Mouse (Mus musculus) kidney, embryonic 14.5 days (tissue): Measurements from ENCODE around the gene Shank2. TPM values are rescaled to one million over a fixed set of nuclear protein-coding genes. Genes with fewer than 3 reads are reported as not detected.

Source experiments
- ATAC-seq: fragments of 200-750 bp; cut with Nextera tagmentation; 2 replicates; pipeline ENCODE4 v1.8.0; 2017; ENCODE audit warnings: moderate number of reproducible peaks, mild to moderate bottlenecking, moderate TSS enrichment, moderate library complexity; ENCODE audit not compliant: low FRiP score, low TSS enrichment
- H3K27ac ChIP-seq: fragments of 300-500 bp; sonication (generic); 2 replicates; pipeline ENCODE4 v1.5.1; 2014; ENCODE audit warnings: low read depth, mild to moderate bottlenecking, low read length, moderate library complexity, mixed read lengths
- H3K27me3 ChIP-seq: fragments of 300-500 bp; sonication (generic); 2 replicates; pipeline ENCODE4 v1.6.1; 2014; ENCODE audit warnings: mild to moderate bottlenecking, low read length; ENCODE audit not compliant: control insufficient read depth, insufficient read depth
- H3K36me3 ChIP-seq: fragments of 300-500 bp; sonication (generic); 2 replicates; pipeline ENCODE4 v1.6.1; 2014; ENCODE audit warnings: low read length, mixed read lengths; ENCODE audit not compliant: control insufficient read depth, insufficient read depth
- H3K4me1 ChIP-seq: fragments of 300-500 bp; sonication (generic); 2 replicates; pipeline ENCODE4 v1.6.1; 2014; ENCODE audit warnings: low read length, mixed read lengths; ENCODE audit not compliant: control insufficient read depth, insufficient read depth
- H3K4me2 ChIP-seq: fragments of 300-500 bp; sonication (generic); replicated peaks from 2 replicates; pipeline ENCODE4 v1.6.1; 2014; ENCODE audit warnings: low read depth, mild to moderate bottlenecking, low read length
- H3K4me3 ChIP-seq: fragments of 300-500 bp; sonication (generic); 2 replicates; pipeline ENCODE4 v1.5.1; 2014; ENCODE audit warnings: mild to moderate bottlenecking, low read length
- H3K9ac ChIP-seq: fragments of 300-500 bp; sonication (generic); 2 replicates; pipeline ENCODE4 v1.6.1; 2014; ENCODE audit warnings: low read depth, mild to moderate bottlenecking, low read length, moderate library complexity
- H3K9me3 ChIP-seq: fragments of 300-500 bp; sonication (generic); 2 replicates; pipeline ENCODE4 v1.6.1; 2016; ENCODE audit warnings: low read length; ENCODE audit not compliant: control insufficient read depth
- WGBS: fragments of 180-500 bp; shearing (Covaris S2); extraction: QIAGEN DNeasy Blood & Tissue Kit; methylation state at CpG from one replicate; pipeline ENCODE4 v1.1.7; 2014; 5-methylcytosine and 5-hydroxymethylcytosine counted together
- polyA plus RNA-seq: library from polyadenylated mRNA; unstranded; fragments of >200 nt; fragmentation: Nextera tagmentation; extraction: Ambion mirVana; gene quantifications from 2 replicates; pipeline ENCODE4 v1.2.1, GENCODE M21; 2014

Gene Shank2
- polyA plus RNA-seq, 1 experiment from 2014 or later, result 3.3 TPM

DNA sequence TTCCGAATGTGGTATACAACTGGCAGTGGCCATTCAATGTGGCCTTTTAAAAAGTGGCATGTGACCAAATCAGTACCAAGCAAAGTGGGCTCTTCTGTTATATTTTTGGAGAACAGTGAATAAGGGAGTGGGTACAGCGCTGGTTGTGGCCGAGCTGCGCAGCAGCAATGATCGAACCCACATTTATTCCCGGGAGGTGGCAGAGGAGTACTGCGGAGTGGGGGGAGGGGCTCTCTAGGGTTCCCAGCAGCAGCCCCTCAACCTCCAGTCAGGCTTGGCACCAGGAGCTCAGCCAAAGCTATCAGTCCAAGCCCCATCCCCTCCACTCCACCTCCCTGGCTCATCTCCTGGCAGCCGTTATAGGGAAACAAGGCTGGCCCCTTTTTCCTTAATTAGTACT lies 37.0 kb downstream of the Shank2 start:
- Histone ChIP-seq H3K9me3 (no peaks in the 10 kb centered on the region), H3K4me1 (0 out of 2 replicates have a peak, but pooled peaks cover 1% of the 10 kb centered on the region), H3K9ac (no peak overlapping the region), H3K27me3 (no peaks in the 10 kb centered on the region), H3K4me3 (no peak overlapping the region), H3K4me2 (no peak overlapping the region), H3K36me3 (no peaks in the 10 kb centered on the region), H3K27ac (no peak overlapping the region)
- 81% methylated on average over 8 of the region's 8 CpGs for WGBS
- ATAC-seq, result no peak

DNA sequence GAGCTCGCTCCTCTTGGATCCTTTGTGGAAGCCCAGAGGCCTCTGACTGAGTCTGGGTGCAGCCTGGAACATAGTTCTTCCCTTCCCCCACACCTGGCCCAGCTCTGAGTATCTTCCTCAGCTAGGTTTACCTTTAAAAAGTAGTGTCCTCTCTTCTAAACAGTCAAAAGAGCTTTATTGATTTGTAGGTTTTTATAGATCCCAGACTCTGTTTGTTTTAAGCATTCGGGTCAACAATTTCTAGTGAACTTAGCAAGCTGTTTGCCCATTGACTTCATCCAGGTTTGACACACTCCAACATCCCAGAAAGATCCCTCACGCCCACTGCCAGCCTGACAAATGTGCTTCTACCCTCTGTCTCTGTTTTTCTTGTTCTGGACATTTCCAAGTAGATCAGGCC lies 38.6 kb downstream of the Shank2 start:
- Histone ChIP-seq H3K9ac (no peak overlapping the region), H3K4me1 (no peaks in the 10 kb centered on the region), H3K4me3 (no peak overlapping the region), H3K36me3 (no peaks in the 10 kb centered on the region), H3K27ac (no peak overlapping the region), H3K9me3 (no peaks in the 10 kb centered on the region), H3K4me2 (no peak overlapping the region), H3K27me3 (no peaks in the 10 kb centered on the region)
- no peak for ATAC-seq
- 72% methylated on average over 3 of the region's 3 CpGs for WGBS

DNA sequence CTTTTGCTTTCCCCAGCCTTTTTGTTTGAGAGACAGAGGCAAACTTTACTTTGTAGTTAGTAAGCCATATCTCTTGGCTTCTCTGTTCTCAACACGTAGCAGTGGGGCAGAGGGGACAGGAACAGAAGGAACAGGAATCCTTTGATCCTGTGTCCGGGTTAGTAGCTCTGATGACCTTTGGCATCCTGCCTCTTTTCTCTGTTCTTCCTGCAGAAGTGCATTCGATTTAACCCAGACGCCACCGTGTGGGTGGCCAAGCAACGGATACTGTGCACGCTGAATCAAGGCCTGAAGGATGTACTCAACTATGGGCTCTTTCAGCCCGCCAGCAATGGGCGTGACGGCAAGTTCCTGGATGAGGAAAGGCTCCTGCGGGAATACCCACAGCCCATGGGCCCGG lies 50.3 kb downstream of the Shank2 start:
- no peak overlapping the region for H3K9ac ChIP-seq
- no peaks in the 10 kb centered on the region for H3K9me3 ChIP-seq
- no peak for ATAC-seq
- WGBS, result 8% methylated on average over 12 of the region's 12 CpGs
- no peak overlapping the region for H3K27ac ChIP-seq
- no peak overlapping the region for H3K4me2 ChIP-seq
- H3K27me3 ChIP-seq, result no peaks in the 10 kb centered on the region
- H3K36me3 ChIP-seq, result no peaks in the 10 kb centered on the region
- H3K4me1 ChIP-seq, result no peaks in the 10 kb centered on the region
- H3K4me3 ChIP-seq, result no peak overlapping the region

DNA sequence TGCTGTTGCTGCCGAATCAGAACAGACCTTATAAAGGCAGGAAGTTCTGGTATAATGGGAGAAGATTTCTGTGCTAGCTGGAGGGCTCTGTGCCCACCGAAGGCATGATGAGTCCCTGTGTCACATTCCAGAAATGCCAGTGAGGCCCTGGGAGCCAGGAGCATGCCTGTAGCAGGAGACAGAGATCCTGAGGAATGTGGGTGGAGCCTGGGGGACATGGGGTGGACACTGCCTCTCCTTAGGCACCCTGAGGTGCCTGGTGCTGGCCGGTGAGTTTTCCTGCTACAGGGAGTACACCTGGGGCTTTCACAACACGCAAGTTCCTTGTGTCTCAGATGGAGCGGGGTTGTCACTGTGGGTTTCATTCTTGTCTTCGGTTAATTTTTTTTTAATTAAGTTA lies 53.5 kb downstream of the Shank2 start:
- Histone ChIP-seq H3K4me2 (no peak overlapping the region), H3K27me3 (no peaks in the 10 kb centered on the region), H3K4me3 (no peak overlapping the region), H3K27ac (no peak overlapping the region), H3K9me3 (no peaks in the 10 kb centered on the region), H3K9ac (no peak overlapping the region), H3K36me3 (no peaks in the 10 kb centered on the region), H3K4me1 (no peaks in the 10 kb centered on the region)
- ATAC-seq, result peak; percentile 55; the same call in 1 of the 2 replicates
- WGBS, result 71% methylated on average over 6 of the region's 6 CpGs

DNA sequence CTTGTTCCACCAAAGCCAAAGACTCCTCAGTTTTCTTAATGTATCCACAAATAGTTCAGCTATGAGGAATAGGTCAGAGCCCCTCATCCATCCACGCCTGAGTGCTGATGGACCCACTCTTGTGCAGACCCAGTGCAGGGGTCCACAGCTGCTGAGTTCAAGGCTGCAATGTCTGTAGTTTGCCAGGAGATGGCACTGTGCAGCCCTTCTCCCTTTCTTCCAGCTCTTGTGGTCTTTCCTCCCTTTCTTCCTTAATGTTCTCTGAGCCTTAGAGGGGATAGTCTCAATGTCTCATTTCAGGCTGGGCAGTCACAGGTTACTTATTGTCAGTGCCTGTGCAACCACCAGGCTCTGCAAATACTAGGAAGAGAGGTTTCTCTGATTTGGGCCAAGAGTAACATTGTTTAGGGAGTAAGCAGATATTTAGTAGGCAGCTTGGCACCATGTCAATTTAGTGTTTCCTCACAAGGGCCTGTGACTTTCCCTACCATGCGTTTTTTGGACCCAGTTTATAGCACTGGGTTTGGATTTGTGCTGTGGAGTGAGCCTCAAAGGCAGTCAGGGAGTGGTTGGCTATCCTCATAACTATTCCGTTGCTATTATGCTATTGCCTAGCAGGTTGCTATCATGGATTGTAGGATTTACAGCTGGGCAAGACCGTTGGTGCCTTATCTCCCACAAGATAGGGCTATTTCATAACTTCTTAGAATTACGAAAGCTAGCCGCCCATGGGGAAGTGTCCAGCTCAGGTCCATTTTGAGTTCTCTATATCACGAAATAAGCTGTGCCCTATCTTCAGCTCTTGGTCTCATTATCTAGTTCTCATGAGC lies 54.2 kb downstream of the Shank2 start:
- WGBS, result 69% methylated on average over 7 of the region's 7 CpGs
- no peak overlapping the region for H3K4me2 ChIP-seq
- peak; percentile 71 for ATAC-seq
- no peak overlapping the region for H3K9ac ChIP-seq
- H3K4me1 ChIP-seq, result no peaks in the 10 kb centered on the region
- no peaks in the 10 kb centered on the region for H3K36me3 ChIP-seq
- H3K9me3 ChIP-seq, result no peaks in the 10 kb centered on the region
- no peak overlapping the region for H3K4me3 ChIP-seq
- no peak overlapping the region for H3K27ac ChIP-seq
- H3K27me3 ChIP-seq, result no peaks in the 10 kb centered on the region

DNA sequence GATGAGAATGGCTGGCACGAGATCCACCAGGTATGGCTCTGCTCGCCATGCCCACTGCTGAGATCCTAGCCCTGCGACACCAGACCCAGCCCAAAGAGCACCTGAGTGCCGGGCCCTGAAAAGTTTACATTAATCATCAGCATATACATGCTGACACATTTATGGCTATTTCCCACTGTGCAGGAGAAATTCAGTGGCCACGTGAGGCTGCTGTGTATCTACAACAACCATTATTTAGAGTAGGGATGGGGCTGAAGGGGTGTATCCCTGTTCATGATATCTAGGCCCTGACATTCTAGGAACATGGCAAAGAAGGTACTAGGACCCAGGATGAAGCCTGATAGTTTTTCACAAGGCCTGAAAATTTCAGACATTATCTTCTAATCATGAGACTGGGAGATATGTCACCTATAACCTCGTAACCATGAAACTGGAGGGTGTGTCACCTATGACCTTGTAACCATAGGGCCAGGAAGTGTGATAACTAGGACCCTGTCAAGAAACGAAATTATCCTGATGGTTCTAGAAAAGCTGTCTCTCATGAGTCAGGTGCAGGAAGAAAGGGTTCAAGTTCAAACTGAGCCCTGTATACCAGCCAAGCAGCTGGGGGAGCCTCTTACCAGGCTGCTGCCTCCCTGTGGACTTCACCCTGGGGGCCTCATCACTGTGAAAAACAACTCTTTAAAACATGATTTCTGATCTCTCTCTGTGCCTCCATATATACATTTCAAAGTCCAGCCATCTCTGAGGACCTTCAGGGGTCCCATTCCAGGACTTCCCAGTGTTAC lies 68.6 kb downstream of the Shank2 start:
- 72% methylated on average over 7 of the region's 7 CpGs for WGBS

DNA sequence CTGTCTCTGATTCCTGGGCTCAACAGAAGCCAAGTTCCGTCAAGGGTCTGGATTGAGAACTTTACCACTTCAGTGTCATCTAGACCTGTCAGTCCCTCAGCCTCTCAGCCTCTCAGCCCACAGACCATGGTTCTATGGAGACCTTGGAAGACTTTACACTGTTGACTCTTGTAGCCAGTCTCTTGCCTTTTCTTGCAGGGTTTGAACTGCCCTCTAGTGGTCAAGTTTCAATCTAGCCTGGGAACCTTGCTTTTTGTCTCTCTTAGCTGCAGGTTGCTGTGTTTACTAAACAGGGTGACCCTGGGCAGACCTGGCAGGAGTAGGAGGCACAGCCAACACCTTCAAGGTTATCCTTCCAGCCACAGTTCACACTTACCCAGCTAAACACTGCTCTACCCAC lies 70.5 kb downstream of the Shank2 start:
- Histone ChIP-seq H3K9ac (no peak overlapping the region), H3K4me3 (no peak overlapping the region), H3K9me3 (no peaks in the 10 kb centered on the region), H3K27me3 (no peaks in the 10 kb centered on the region), H3K27ac (no peak overlapping the region), H3K4me1 (no peaks in the 10 kb centered on the region), H3K36me3 (no peaks in the 10 kb centered on the region), H3K4me2 (no peak overlapping the region)
- no peak for ATAC-seq
- WGBS, result 39% methylated on average over 1 of the region's 1 CpGs

More for the DNA sequence above, 68.6 kb downstream of the Shank2 start:
- Histone ChIP-seq H3K4me3 (no peak overlapping the region), H3K4me1 (no peaks in the 10 kb centered on the region), H3K9me3 (no peaks in the 10 kb centered on the region), H3K9ac (no peak overlapping the region), H3K27me3 (no peaks in the 10 kb centered on the region), H3K36me3 (no peaks in the 10 kb centered on the region), H3K4me2 (no peak overlapping the region), H3K27ac (no peak overlapping the region)
- ATAC-seq, result no peak

DNA sequence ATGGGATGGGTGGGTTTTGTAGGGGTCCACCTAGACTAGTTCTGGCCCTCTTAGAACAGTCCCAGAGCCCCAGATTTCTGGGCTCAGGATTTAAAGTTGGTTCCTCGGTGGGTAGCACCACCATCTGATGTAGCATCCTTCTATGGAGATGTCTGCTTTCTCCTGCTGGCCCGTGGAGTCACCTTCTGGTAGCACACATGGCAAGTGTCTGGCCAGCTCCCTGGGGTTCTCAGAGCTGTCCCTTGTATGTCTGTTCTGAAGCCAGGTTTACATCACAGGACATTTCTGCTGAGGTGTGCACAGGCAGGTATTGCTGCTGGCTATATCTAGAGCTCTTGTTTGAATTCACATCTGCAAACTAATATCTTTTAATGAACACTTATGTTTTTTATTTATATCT lies 71.1 kb downstream of the Shank2 start:
- no peak overlapping the region for H3K4me2 ChIP-seq
- no peak overlapping the region for H3K4me3 ChIP-seq
- no peak for ATAC-seq
- H3K27me3 ChIP-seq, result no peaks in the 10 kb centered on the region
- H3K9ac ChIP-seq, result no peak overlapping the region
- H3K4me1 ChIP-seq, result no peaks in the 10 kb centered on the region
- no peaks in the 10 kb centered on the region for H3K36me3 ChIP-seq
- H3K9me3 ChIP-seq, result no peaks in the 10 kb centered on the region
- H3K27ac ChIP-seq, result no peak overlapping the region
- WGBS, result 90% methylated on average over 2 of the region's 2 CpGs

DNA sequence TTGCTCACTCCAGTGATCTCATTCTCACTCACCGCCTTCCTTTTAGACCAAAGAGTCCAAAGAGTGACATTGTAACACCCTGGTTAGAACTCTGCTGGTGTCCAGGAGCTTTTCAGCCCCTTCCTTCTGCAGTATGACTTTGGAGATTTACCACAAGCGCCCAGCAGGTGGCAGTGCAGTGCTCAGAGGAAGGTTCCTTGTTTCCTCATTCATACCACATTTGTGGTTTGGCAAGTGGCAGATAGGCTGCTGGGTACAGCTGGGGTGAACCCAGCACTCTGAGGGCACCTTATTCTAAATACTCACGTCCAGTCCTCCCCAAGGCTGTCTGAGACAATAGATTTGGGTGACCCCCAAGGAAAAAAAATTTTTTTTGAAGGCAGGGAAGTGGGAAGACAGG lies 73.0 kb downstream of the Shank2 start:
- H3K4me3 ChIP-seq, result no peak overlapping the region
- no peaks in the 10 kb centered on the region for H3K36me3 ChIP-seq
- H3K4me1 ChIP-seq, result no peaks in the 10 kb centered on the region
- no peak for ATAC-seq
- no peak overlapping the region for H3K9ac ChIP-seq
- WGBS, result 20% methylated on average over 3 of the region's 3 CpGs
- H3K9me3 ChIP-seq, result no peaks in the 10 kb centered on the region
- H3K4me2 ChIP-seq, result no peak overlapping the region
- no peak overlapping the region for H3K27ac ChIP-seq
- H3K27me3 ChIP-seq, result no peaks in the 10 kb centered on the region
